Mouse (Mus musculus): ENCODE measurements around the gene Large1.

GRCm38 (mm10) chr8:73123864-73124499 lies 229.4 kb downstream of the Large1 start:
- TF ChIP-seq CTCF (IDR thresholded peaks at IDR 0.05; ENCODE audit: low read depth) (no peak), EP300 (IDR thresholded peaks at IDR 0.05; ENCODE audit: low read depth) (no peak)
